Mouse (Mus musculus) heart, adult 11 months (tissue): ENCODE data around the gene Arl5b.

ENCODE experiments used
- DNase-seq: peaks from one replicate; pipeline ENCODE4 v3.0.0; 2022

Gene Arl5b

GRCm38 (mm10) chr2:15121217-15121680 is 72.1 kb downstream of the Arl5b start:
- DNase-seq = no peak
